Mouse (Mus musculus) cortical plate, adult 2 months (tissue): ENCODE measurements around the gene Apof.

Experiments
- CTCF ChIP-seq: fragments of 200-500 bp; IDR thresholded peaks from 2 replicates; pipeline ENCODE4 v1.5.1; 2011; ENCODE audit warnings: mild to moderate bottlenecking, control low read depth, low read length; ENCODE audit not compliant: insufficient read depth; ENCODE audit errors: extremely low read depth
- POLR2A ChIP-seq: fragments of 200-500 bp; IDR thresholded peaks from 2 replicates; pipeline ENCODE4 v1.6.1; 2011; ENCODE audit warnings: mild to moderate bottlenecking, low read length, control low read depth; ENCODE audit not compliant: insufficient read depth; ENCODE audit errors: extremely low read depth

DNA sequence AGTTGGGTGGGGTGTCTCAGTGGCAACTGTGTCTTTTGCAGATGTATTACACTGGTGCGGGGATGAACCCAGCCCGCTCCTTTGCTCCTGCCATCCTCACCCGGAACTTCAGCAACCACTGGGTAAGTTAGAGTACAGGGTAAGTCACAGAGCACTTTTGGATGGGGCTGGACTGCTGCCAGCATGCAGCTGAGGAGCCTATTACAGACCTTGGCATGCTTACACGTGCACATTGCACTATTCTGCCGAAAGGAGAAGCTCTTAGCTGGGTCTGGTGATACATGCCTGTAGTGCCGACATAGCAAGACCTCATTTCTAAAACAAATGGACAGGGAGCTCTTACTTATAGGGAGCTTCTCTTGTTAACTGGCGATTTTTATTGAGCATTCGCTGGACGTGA, 40.9 kb upstream of the Apof start:
- no peak for TF ChIP-seq CTCF
- no peak for TF ChIP-seq POLR2A
